Mouse (Mus musculus): Measurements from ENCODE around the gene Pex10.

- TF ChIP-seq CTCF (IDR thresholded peaks at IDR 0.05; ENCODE audit: low read depth, low read length) (no peak), POLR2A (IDR thresholded peaks at IDR 0.05; ENCODE audit: borderline replicate concordance, low read depth, low read length) (no peak)
Measured at GRCm38 (mm10) chr4:155017253-155017878, 49.5 kb upstream of the Pex10 start.

Measured in bone marrow macrophage, adult 2 months (primary cell).